Mouse (Mus musculus): Measurements from ENCODE around the gene Gm11099. TPM values are rescaled to one million over a fixed set of nuclear protein-coding genes. Genes with fewer than 3 reads are reported as not detected.

The Gm11099 gene
- not detected for polyA plus RNA-seq (2017; shearing (Covaris generic))

GRCm38 (mm10) chr2:58859134-58859533, at the start of gene Gm11099:
Gene Gm11099, plus strand, starts transcription at chr2:58859434.

All from inflammation-experienced regulatory T-cells (primary cell).